Mouse (Mus musculus) kidney, adult 2 months (tissue): ENCODE data around the gene Rhbdf1.

Experiments used
- CTCF ChIP-seq: fragments of 200-500 bp; conservative IDR thresholded peaks from 2 replicates; pipeline ENCODE4 v1.5.1; 2011; ENCODE audit warnings: low read depth, mild to moderate bottlenecking, control low read depth, low read length, moderate library complexity, mixed read lengths; ENCODE audit not compliant: insufficient read depth, insufficient read length
- POLR2A ChIP-seq: fragments of 200-500 bp; IDR thresholded peaks from one replicate; pipeline ENCODE4 v1.6.1; 2011; ENCODE audit warnings: low read depth, low read length, control low read depth

GRCm38 (mm10) chr11:32244617-32245016 is 22.5 kb upstream of the Rhbdf1 start:
- no peak for TF ChIP-seq CTCF
- TF ChIP-seq POLR2A = no peak
